Mouse (Mus musculus) natural killer cell, adult 2 months (primary cell): ENCODE results near the gene Atg4a.

Source experiments
- DNase-seq, 2 experiments: peaks; one replicate each; pipeline ENCODE4 v3.0.0; 2022; ENCODE audit warnings: low spot score in 2 of 2

Atg4a gene

DNA sequence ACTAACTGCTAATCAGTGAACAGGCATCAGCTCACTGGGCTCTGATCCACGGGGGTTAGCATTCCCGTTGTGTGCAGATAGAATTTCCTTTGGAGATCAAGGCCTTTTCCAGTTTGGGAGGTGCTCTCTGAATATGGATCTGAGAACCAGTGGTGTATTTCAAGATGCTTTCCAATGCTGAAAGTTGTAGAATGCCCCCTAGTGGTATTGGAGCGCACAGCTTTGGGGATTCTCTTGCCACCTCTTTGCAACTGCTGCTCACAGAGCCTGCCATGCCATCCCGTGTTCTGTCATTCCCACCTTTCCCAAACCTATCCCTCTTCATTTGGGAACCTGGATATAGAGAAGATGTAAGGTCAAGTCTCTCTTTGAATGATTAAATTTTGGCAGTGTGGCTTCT is 201.5 kb downstream of the Atg4a start:
- DNase-seq = no peak

DNA sequence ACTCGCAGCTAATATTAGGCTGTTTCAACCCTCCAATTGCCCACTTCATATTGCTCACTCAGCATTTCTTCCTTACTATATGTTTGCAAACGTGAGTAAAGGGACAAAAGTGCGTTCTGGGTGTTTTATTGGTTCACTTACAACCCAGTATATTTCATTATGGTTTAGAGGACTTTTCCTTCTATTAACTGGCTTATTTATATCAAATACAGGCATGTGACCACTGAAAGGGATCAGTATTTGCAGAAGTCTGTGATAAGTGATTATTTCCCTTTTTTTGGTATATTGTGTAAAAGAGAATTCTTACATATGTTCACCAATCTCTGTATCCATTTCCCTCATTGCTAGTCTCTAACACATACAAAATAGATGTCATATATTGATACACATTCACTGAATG is 203.7 kb downstream of the Atg4a start:
- DNase-seq = no peak

DNA sequence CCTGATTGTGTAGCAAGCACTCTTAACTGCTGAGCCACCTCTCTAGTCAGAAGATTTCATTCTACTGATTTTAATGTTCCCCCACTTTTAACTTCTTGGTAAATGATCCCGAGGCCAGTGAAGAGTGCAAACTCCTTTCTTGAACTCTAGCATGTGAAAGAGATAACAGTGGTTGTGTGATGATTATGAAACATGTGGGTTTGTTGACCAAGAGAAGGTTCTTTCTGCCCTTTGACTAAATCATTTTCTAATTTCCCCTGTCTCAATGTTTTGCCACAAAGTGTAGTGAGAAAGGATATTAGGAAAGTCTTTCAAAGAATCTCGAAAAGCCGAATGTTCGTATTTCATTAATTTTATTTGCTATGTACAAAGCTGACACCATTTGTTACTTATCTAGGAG is 208.4 kb downstream of the Atg4a start:
- no peak for DNase-seq

DNA sequence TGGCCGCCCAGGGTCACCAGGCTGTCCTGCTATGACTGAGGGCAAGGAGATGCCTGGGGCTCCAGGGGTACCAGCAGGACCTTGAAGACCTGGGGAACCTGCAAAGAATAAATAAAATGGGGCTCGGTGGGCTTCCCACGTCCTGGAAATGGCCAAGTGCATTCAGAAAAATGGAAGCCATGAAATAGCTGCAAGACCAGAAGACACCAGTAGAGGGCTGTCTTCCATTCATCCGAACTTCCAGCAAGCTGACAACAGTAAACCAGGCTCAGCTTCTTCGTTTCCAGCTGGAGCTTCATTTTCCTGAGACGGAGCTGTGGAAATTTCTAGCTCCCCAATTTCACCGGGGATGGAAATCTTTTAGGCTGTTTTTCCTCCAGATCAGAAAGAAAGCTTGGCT is 218.6 kb downstream of the Atg4a start:
- no peak for DNase-seq

DNA sequence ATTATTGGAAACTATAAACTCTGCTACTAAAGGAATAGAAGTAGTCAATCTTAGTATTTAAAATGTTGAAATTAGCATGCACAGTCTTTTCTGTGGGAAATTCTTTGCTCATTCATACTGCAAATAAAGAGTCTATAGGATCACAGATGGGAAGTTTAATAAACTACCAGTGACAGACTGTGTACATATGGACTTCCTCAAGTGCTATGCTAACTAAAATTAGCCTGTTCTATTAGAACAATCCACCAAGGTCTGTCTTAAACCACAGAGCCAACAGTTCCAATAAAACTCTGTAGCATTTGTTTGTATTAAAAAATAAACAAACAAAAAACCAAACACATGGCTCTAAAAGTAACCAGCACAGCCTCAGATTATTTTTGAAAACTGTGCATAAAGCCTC is 238.3 kb downstream of the Atg4a start:
- no peak for DNase-seq

DNA sequence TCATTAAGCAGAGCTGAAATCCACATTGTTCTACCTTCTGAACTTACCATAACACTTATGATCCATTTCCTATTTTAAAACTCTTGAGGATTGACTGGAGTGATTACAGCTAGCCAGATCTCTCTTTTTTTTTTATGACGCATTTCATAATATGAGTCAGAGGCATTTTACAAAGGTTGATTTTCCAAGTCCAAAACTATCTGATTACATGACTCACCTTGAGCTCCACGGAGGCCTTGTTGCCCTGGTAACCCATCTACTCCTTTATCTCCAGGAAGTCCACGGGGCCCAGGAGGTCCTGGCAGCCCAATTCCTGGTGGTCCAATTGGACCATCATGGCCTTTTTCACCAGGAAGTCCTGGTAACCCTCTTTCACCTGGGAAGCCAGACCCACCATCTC is 242.3 kb downstream of the Atg4a start:
- no peak for DNase-seq

DNA sequence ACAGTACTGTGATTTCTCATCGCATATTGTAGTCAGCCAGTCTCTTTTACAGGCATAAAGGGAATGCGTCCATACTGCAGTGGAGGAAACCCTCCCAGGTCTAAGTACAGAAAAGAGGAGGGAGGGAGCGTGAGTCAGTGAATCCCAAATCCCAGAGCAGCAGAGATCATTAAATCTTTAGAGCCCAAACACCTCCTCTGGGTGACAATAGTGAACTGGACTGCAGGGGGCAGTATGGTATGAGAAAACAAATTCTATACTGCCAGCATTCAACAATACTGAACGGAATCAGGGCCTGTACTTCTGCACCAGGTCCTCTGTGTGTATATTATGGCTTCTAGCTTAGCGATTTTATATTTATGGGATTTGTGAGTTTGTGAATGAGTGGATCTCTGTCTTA is 256.1 kb downstream of the Atg4a start:
- no peak for DNase-seq
